Mouse (Mus musculus) CH12.LX (cell line): ENCODE results near the gene Samd11. TPM values are rescaled to one million over a fixed set of nuclear protein-coding genes. Genes with fewer than 3 reads are reported as not detected.
A peak's percentile ranks its signal among the peaks of the same experiment; 100 is the strongest.

Experiments
- DNase-seq: peaks from one replicate; pipeline ENCODE4 v3.0.0-alpha.2; 2013; ENCODE audit errors: extremely low read depth
- H3K27ac ChIP-seq: 2 replicates; pipeline ENCODE4 v1.5.1; 2012; ENCODE audit warnings: low read depth, mild to moderate bottlenecking, control low read depth, moderate library complexity; ENCODE audit not compliant: insufficient read depth
- H3K27me3 ChIP-seq: replicated peaks from 2 replicates; pipeline ENCODE3; 2012; ENCODE audit warnings: inconsistent platforms
- H3K36me3 ChIP-seq, 2 experiments: replicated peaks in 1 of 2; 2 replicates each; pipeline versions ENCODE3 to v1.6.1; 2012; ENCODE audit warnings: inconsistent platforms in 1 of 2, low read length in 1 of 2, mild to moderate bottlenecking in 1 of 2, mixed read lengths in 1 of 2, moderate library complexity in 1 of 2; ENCODE audit not compliant: control insufficient read depth in 1 of 2, insufficient read depth in 1 of 2
- H3K4me1 ChIP-seq, 2 experiments: 2 replicates each; pipeline ENCODE4 v1.6.1; 2012; ENCODE audit warnings: inconsistent platforms in 1 of 2, moderate library complexity in 1 of 2; ENCODE audit not compliant: insufficient read depth in 2 of 2, control insufficient read depth in 1 of 2
- H3K4me2 ChIP-seq: 2 replicates; pipeline ENCODE4 v1.6.1; 2012; ENCODE audit warnings: low read depth, mild to moderate bottlenecking, control low read depth; ENCODE audit not compliant: poor library complexity, insufficient read depth, severe bottlenecking
- H3K4me3 ChIP-seq, 3 experiments: fragments of 150-350 bp in 1 of 3; sonication (generic) in 1 of 3; replicated peaks in 1 of 3; 2 replicates each; pipeline versions ENCODE3 to v1.5.1; 2011 to 2012; ENCODE audit warnings: low read depth in 2 of 3, low read length in 2 of 3, mild to moderate bottlenecking in 2 of 3, moderate library complexity in 2 of 3, control low read depth in 1 of 3, improper control_type of control experiment in 1 of 3, inconsistent platforms in 1 of 3, mixed read lengths in 1 of 3; ENCODE audit not compliant: poor library complexity in 1 of 3
- H3K79me2 ChIP-seq: replicated peaks from 2 replicates; pipeline ENCODE4 v1.6.1; 2012; ENCODE audit warnings: mild to moderate bottlenecking, moderate library complexity; ENCODE audit not compliant: control insufficient read depth, poor library complexity, insufficient read depth, severe bottlenecking; ENCODE audit errors: extremely low read depth
- H3K9ac ChIP-seq: 2 replicates; pipeline ENCODE4 v1.6.1; 2012; ENCODE audit warnings: low read depth, mild to moderate bottlenecking, control low read depth, moderate library complexity; ENCODE audit not compliant: insufficient read depth
- H3K9me3 ChIP-seq: replicated peaks from 2 replicates; pipeline ENCODE3; 2012; ENCODE audit warnings: low read length, inconsistent platforms, mixed read lengths
- CHD1 ChIP-seq: IDR thresholded peaks from 2 replicates; pipeline ENCODE4 v1.6.1; 2012; ENCODE audit warnings: low read depth, low read length, improper control_type of control experiment, inconsistent platforms
- CHD2 ChIP-seq: IDR thresholded peaks from 2 replicates; pipeline ENCODE4 v1.6.1; 2011; ENCODE audit warnings: low read length, improper control_type of control experiment
- CTCF ChIP-seq, 2 experiments: IDR thresholded peaks in 1 of 2; conservative IDR thresholded peaks in 1 of 2; 2 replicates each; pipeline ENCODE4 v1.5.1; 2011 to 2012; ENCODE audit warnings: low read depth in 2 of 2, low read length in 2 of 2, improper control_type of control experiment in 1 of 2, inconsistent platforms in 1 of 2, mild to moderate bottlenecking in 1 of 2, moderate library complexity in 1 of 2
- ELF1 ChIP-seq: IDR thresholded peaks from 2 replicates; pipeline ENCODE4 v1.6.1; 2014; ENCODE audit warnings: low read depth, mild to moderate bottlenecking, inconsistent platforms, low read length, improper control_type of control experiment
- ETS1 ChIP-seq: conservative IDR thresholded peaks from 2 replicates; pipeline ENCODE4 v1.6.1; 2012; ENCODE audit warnings: low read depth, mild to moderate bottlenecking, inconsistent platforms, low read length, improper control_type of control experiment, moderate library complexity
- GABPA ChIP-seq: IDR thresholded peaks from 2 replicates; pipeline ENCODE4 v1.6.1; 2012; ENCODE audit warnings: low read depth, low read length, improper control_type of control experiment, inconsistent platforms; ENCODE audit not compliant: insufficient replicate concordance
- HCFC1 ChIP-seq: IDR thresholded peaks from 2 replicates; pipeline ENCODE4 v1.6.1; 2012; ENCODE audit warnings: low read depth, mild to moderate bottlenecking, inconsistent platforms, low read length, improper control_type of control experiment
- IRF4 ChIP-seq: IDR thresholded peaks from 2 replicates; pipeline ENCODE4 v1.6.1; 2014; ENCODE audit warnings: low read depth, mild to moderate bottlenecking, inconsistent platforms, low read length, improper control_type of control experiment
- JUN ChIP-seq: IDR thresholded peaks from 2 replicates; pipeline ENCODE4 v1.6.1; 2011; ENCODE audit warnings: low read depth, mild to moderate bottlenecking, low read length, improper control_type of control experiment, moderate library complexity; ENCODE audit not compliant: insufficient read depth
- JUND ChIP-seq: conservative IDR thresholded peaks from 2 replicates; pipeline ENCODE4 v1.6.1; 2011; ENCODE audit warnings: low read depth, low read length, improper control_type of control experiment
- MAFK ChIP-seq: IDR thresholded peaks from 2 replicates; pipeline ENCODE4 v1.6.1; 2011; ENCODE audit warnings: low read length, improper control_type of control experiment; ENCODE audit not compliant: insufficient replicate concordance
- MAX ChIP-seq: IDR thresholded peaks from 2 replicates; pipeline ENCODE4 v1.6.1; 2011; ENCODE audit warnings: low read length, improper control_type of control experiment
- MAZ ChIP-seq: IDR thresholded peaks from 2 replicates; pipeline ENCODE4 v1.6.1; 2012; ENCODE audit warnings: low read depth, mild to moderate bottlenecking, inconsistent platforms, low read length, improper control_type of control experiment, moderate library complexity
- MXI1 ChIP-seq: IDR thresholded peaks from 2 replicates; pipeline ENCODE4 v1.6.1; 2011; ENCODE audit warnings: mild to moderate bottlenecking, low read depth, low read length, improper control_type of control experiment
- NRF1 ChIP-seq: IDR thresholded peaks from 2 replicates; pipeline ENCODE4 v1.6.1; 2014; ENCODE audit warnings: low read depth, mild to moderate bottlenecking, inconsistent platforms, low read length, improper control_type of control experiment, moderate library complexity
- POLR2A ChIP-seq: IDR thresholded peaks from 2 replicates; pipeline ENCODE4 v1.6.1; 2011; ENCODE audit warnings: low read depth, mild to moderate bottlenecking, improper control_type of control experiment, low read length
- POLR2AphosphoS2 ChIP-seq: IDR thresholded peaks from 2 replicates; pipeline ENCODE4 v1.6.1; 2011; ENCODE audit warnings: low read depth, low read length, improper control_type of control experiment
- RAD21 ChIP-seq: IDR thresholded peaks from 2 replicates; pipeline ENCODE4 v1.6.1; 2011; ENCODE audit warnings: low read depth, mild to moderate bottlenecking, low read length, improper control_type of control experiment, moderate library complexity
- SIN3A ChIP-seq: IDR thresholded peaks from 2 replicates; pipeline ENCODE4 v1.6.1; 2012; ENCODE audit warnings: low read length, improper control_type of control experiment, inconsistent platforms
- SMC3 ChIP-seq: IDR thresholded peaks from 2 replicates; pipeline ENCODE4 v1.6.1; 2011; ENCODE audit warnings: low read depth, low read length, improper control_type of control experiment
- TCF12 ChIP-seq: IDR thresholded peaks from 2 replicates; pipeline ENCODE4 v1.6.1; 2014; ENCODE audit warnings: low read depth, mild to moderate bottlenecking, inconsistent platforms, low read length, improper control_type of control experiment
- UBTF ChIP-seq: IDR thresholded peaks from 2 replicates; pipeline ENCODE4 v1.6.1; 2012; ENCODE audit warnings: low read depth, mild to moderate bottlenecking, inconsistent platforms, low read length, improper control_type of control experiment, moderate library complexity
- USF2 ChIP-seq: conservative IDR thresholded peaks from 2 replicates; pipeline ENCODE4 v1.6.1; 2011; ENCODE audit warnings: low read depth, low read length, improper control_type of control experiment
- ZC3H11A ChIP-seq: IDR thresholded peaks from 2 replicates; pipeline ENCODE4 v1.6.1; 2012; ENCODE audit warnings: low read depth, mild to moderate bottlenecking, inconsistent platforms, low read length, improper control_type of control experiment
- ZKSCAN1 ChIP-seq: IDR thresholded peaks from 2 replicates; pipeline ENCODE4 v1.6.1; 2012; ENCODE audit warnings: low read depth, inconsistent platforms, low read length, improper control_type of control experiment, borderline replicate concordance
- ZMIZ1 ChIP-seq: IDR thresholded peaks from 2 replicates; pipeline ENCODE4 v1.6.1; 2012; ENCODE audit warnings: low read depth, mild to moderate bottlenecking, inconsistent platforms, low read length, improper control_type of control experiment
- ZNF384 ChIP-seq: IDR thresholded peaks from 2 replicates; pipeline ENCODE4 v1.6.1; 2012; ENCODE audit warnings: low read depth, low read length, improper control_type of control experiment, inconsistent platforms
- dilution Hi-C: fragments of 300-500 bp; cut with MboI; formaldehyde crosslinking; loops from 2 replicates; pipeline ENCODE4 v1.14.3; 2020; ENCODE audit warnings: low sequenced_read_pairs; ENCODE audit not compliant: extremely low pct_unique_long_range_greater_than_20kb, extremely low pct_ligation_motif_present
- in situ Hi-C: fragments of 300-500 bp; cut with MboI; formaldehyde crosslinking; loops from 3 replicates; pipeline ENCODE4 v1.14.3; 2019; ENCODE audit warnings: low sequenced_read_pairs, low pct_ligation_motif_present, low pct_unique_long_range_greater_than_20kb, mixed read lengths
- polyA plus RNA-seq: library from polyadenylated mRNA; unstranded; fragments of >175 nt; gene quantifications from 2 replicates; pipeline ENCODE4 v1.2.1, GENCODE M21; 2012; ENCODE audit warnings: low read depth; ENCODE audit not compliant: insufficient read length
- total RNA-seq, 2 experiments: library from RNA; depleted of rRNA; stranded (reverse); fragments of 300-350 nt in 1 of 2; fragments of >200 nt in 1 of 2; gene quantifications; 2 replicates each; pipeline ENCODE4 v1.2.3; 2012 to 2014

The Samd11 gene
- total and polyA plus RNA-seq, 3 experiments, result 0.47 to 3.5 TPM; not detected in 1

GRCm38 (mm10) chr4:156235808-156236533 lies 19.5 kb downstream of the Samd11 start, which contains the start of gene Noc2l (continued):
- no peak for TF ChIP-seq RAD21
- peak; percentile 84 for TF ChIP-seq POLR2A
- TF ChIP-seq JUND, result no peak
- TF ChIP-seq MAZ, result no peak
- no peak for TF ChIP-seq JUN
- TF ChIP-seq MAFK, result no peak
- TF ChIP-seq ELF1, result peak; percentile 89
- TF ChIP-seq GABPA, result no peak; the same call in 1 of the 2 replicates

GRCm38 (mm10) chr4:156235360-156235770 lies 20.1 kb downstream of the Samd11 start:
- DNase-seq, result peak; percentile 51

GRCm38 (mm10) chr4:156234701-156235213 lies 20.7 kb downstream of the Samd11 start, which contains the start of gene Plekhn1:
Gene Plekhn1, minus strand, starts transcription at chr4:156234857.
- peak; percentile 55 for DNase-seq
- peak within 1 kb of the TSS; percentile 82 for H3K4me2 ChIP-seq
- dilution Hi-C loops, result no loop called here
- no peaks in the 10 kb centered on the region for H3K27me3 ChIP-seq
- no peaks in the 10 kb centered on the region for H3K9me3 ChIP-seq
- no peak within 1 kb of the TSS for H3K27ac ChIP-seq
- peaks cover 8 to 32% of the 10 kb centered on the region in 2 experiments for H3K4me1 ChIP-seq
- in situ Hi-C loops, result no loop called here
- peaks cover 58 to 70% of the 10 kb centered on the region in 2 experiments for H3K36me3 ChIP-seq
- peak within 1 kb of the TSS; percentile 67 to 88 (median 85) for H3K4me3 ChIP-seq
- H3K79me2 ChIP-seq, result peaks cover 31% of the 10 kb centered on the region
- peak within 1 kb of the TSS; percentile 85 for H3K9ac ChIP-seq
- peak; percentile 42; the same call in 1 of the 2 replicates for TF ChIP-seq IRF4
- TF ChIP-seq ZNF384, result no peak
- TF ChIP-seq USF2, result no peak
- no peak for TF ChIP-seq JUND
- TF ChIP-seq CHD1, result no peak
- peak; percentile 79 for TF ChIP-seq UBTF
- no peak; the same call in none of the 2 replicates for TF ChIP-seq NRF1
- TF ChIP-seq SIN3A, result no peak
- no peak for TF ChIP-seq SMC3
- TF ChIP-seq ZMIZ1, result 0 out of 2 replicates have a peak, but pooled peaks have one; percentile 34
- no peak for TF ChIP-seq CTCF (conservative IDR thresholded peaks at IDR 0.05 in 1 of 2, IDR thresholded peaks at IDR 0.05 in 1 of 2; ENCODE audit: low read depth in 2 of 2, low read length in 2 of 2)
- peak; percentile 56 for TF ChIP-seq MXI1
- TF ChIP-seq ETS1, result no peak
- no peak for TF ChIP-seq CHD2
- no peak for TF ChIP-seq ZKSCAN1
- TF ChIP-seq ZC3H11A, result no peak
- 0 out of 2 replicates have a peak, but pooled peaks have one; percentile 26 for TF ChIP-seq TCF12
- TF ChIP-seq JUN, result no peak
- TF ChIP-seq POLR2A, result peak; percentile 57
- no peak for TF ChIP-seq MAFK
- TF ChIP-seq MAX, result peak; percentile 83
- TF ChIP-seq POLR2AphosphoS2, result no peak
- TF ChIP-seq HCFC1, result peak; percentile 55; the same call in 1 of the 2 replicates

More at GRCm38 (mm10) chr4:156235360-156235770, 20.1 kb downstream of the Samd11 start:
- Histone ChIP-seq H3K27me3 (no peaks in the 10 kb centered on the region), H3K79me2 (peaks cover 33% of the 10 kb centered on the region), H3K9ac (peak overlapping the region; percentile 85), H3K4me1 (peaks cover 8 to 32% of the 10 kb centered on the region in 2 experiments), H3K4me3 (peak overlapping the region; percentile 67 to 88 (median 85)), H3K9me3 (no peaks in the 10 kb centered on the region), H3K4me2 (peak overlapping the region; percentile 75), H3K27ac (no peak overlapping the region), H3K36me3 (peaks cover 58 to 70% of the 10 kb centered on the region in 2 experiments)
- in situ Hi-C loops, result no loop called here
- TF ChIP-seq ZC3H11A (no peak), CTCF (conservative IDR thresholded peaks at IDR 0.05 in 1 of 2, IDR thresholded peaks at IDR 0.05 in 1 of 2; ENCODE audit: low read depth in 2 of 2, low read length in 2 of 2) (0 out of 4 replicates have a peak, but pooled peaks of 1 of the 2 experiments have one; percentile 25)
- dilution Hi-C loops, result no loop called here
